Mouse (Mus musculus) spleen, postnatal 14 days (tissue): ENCODE data around the gene Hmmr.

Experiments
- DNase-seq, 2 experiments: peaks; one replicate each; pipeline ENCODE4 v3.0.0; 2021 to 2022; ENCODE audit warnings: low spot score in 2 of 2

The Hmmr gene

DNA sequence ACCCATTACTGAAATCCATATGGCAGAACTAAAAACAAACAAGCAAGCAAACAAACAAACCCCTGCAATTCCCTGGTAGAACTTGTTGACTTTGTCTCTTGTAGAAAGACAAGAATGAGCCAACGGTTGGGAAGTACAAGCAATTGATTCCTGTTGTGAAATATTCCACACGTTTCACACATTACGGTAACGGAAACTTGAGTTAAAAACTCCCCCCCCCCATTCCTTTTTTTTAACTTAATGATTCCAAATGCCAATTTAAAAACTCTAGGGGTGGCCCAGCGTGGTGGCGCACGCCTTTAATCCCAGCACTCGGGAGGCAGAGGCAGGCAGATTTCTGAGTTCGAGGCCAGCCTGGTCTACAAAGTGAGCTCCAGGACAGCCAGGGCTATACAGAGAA, 38.1 kb downstream of the Hmmr start, which contains the start of gene Mat2b:
Gene Mat2b, minus strand, starts transcription at position 101 of the 400 bp plus-strand sequence.
- DNase-seq: no peak

DNA sequence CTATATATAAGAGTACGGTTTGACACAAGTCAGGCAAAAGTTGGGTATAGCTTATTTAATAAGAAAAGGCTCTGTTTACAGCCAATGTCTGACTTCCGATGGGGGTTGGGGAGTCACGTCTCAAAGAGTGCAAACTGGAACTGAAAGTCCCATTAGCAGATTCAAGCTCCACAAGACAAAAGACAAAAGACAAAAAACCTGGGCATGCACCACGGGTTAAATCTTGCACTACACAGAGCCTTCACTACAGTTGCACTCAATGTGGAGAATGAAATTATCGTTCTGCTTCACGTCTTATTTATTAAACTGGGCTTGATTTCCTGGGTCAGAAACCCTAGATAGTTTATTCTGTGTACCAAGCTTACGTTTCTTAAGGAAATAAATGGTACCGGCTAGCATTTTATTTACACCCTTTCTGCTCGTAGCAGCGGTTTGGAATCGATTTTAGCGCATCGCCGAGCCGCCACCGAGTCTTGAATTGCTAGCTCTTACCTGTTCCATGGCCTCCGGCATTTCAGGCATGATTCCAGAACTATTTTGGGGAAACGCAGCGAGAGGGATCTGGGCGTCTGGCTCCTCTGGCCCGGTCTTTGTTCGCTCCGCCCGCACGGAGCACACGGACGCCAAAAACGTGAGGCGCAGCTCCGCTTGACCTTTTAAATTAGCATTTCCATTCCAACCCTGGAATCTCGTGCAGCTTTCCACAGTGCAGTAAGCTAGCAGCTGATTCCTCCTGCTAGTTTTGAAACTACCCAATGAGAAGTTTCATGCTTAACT, 38.7 kb downstream of the Hmmr start:
- peak; percentile 12 to 39 for DNase-seq

DNA sequence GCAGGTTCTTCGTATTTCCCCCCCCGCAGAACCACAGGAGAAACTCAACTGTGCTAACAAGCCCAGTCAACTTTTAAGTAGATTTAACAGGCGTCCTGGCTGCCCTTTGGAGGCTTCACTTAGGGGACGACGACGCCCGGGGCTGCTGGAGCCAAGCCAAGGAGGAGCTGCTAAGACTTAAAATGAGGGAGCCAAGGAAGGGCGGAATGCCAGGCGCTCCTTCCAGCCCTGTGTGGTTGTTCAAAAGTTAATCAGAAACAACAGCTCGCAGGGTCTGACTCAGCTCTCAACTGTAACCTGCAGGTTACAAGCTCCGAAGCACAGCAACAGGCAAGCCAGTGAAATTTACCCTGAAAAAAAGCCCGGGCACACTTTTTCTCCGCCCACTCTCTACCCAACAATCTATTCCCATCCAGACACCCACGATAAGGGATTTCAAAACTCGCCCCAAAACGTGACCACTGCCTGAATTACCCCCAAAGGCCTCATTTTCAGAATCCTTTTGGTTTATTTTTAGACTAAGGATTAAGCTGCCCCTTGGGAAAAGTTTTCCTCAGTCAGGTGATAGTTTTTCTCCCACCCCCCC, 39.8 kb downstream of the Hmmr start:
- peak; percentile 47 to 59 for DNase-seq

DNA sequence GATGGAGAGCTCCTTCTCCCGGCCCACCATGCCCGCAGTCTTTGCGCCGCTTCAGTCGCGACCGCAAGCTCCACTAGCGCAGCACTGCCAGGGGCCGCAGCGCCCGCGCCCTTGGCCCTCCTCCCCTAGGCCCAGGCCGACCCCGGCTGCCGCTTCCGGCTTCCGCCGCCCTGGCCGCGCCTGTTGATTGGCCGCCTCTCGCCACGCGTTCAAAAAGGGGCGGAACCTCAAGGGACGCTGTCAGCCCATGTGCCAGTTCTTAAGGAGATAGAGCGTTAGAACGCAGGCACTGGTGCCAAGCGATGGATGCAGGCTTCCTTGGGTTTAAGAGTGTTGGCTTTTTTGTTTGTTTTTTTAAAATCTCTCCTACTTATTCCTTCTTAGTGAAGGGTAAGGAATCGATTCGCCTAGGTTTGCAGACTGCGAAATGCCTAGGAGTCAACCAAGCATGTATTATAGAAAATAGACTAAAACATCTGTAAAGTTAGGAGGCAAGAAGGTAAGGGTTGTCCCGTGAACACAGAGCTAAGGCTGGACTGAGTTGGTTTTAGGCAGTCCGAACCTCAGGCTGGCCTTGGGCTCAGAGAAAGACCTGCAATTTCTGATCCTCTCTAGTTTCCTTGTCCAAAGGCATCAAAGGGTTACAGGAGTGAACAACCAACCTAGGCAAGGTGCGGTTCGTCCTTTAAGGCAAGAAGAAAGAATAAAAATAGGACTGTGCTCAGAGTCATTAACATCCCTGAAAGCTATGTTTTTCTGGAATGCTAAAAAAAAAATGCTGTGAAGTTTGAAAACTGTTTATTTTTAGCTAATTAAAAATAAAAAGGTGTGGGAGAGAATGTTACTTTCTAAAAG, 40.5 kb downstream of the Hmmr start:
- peak; percentile 90 to 92 for DNase-seq

DNA sequence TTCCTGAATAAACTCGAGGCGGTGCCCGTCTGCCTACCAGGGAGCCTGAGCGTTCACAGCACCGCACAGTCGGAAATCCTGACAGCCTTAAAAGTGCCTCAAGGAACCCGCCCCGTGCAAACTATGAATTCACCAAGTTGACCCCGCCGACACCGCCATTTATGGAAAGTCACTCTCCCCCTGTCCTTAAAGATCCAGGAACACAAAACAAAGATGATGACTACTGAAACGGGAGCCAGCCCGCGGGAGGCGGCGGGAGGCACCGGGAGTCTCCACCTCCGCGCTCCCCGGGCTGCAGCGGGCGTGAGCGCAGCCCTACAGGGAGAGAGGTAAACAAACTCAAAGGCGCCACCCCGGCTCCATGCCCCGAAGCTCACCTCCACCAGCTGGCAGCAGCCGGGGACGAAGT, 41.1 kb downstream of the Hmmr start:
- DNase-seq: peak in 1 of 2 experiments; percentile 15

DNA sequence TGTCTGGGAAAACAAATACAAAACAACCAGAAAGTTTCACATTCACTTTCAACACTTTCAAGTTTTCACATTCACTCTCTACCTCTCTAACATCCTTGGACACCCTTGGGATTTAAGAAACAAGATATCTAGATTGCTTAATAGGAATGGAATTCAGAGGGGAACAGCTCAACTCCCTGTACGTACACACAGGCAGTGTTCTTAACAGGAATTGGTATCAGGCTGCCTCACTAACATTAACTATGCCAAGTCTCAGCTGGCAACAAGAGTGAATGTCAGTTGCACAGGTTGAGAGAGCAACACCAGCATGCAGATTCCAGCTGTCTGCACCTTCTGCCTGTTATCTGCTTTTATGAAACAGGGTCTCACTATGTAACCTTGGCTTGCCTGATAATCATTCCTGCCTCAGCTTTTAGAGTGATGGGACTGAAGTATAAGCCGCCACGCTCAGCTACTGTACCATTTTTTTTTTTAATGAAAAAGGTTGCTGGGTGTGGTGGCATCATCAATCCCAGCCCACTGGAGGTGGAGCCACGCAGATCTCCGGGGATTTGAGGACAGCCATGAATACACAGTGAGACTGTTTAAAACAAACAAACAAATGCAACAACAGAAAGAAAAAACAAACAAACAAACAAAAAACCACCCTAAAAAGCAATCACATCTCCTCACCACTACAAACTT, 42.6 kb downstream of the Hmmr start:
- DNase-seq: no peak

DNA sequence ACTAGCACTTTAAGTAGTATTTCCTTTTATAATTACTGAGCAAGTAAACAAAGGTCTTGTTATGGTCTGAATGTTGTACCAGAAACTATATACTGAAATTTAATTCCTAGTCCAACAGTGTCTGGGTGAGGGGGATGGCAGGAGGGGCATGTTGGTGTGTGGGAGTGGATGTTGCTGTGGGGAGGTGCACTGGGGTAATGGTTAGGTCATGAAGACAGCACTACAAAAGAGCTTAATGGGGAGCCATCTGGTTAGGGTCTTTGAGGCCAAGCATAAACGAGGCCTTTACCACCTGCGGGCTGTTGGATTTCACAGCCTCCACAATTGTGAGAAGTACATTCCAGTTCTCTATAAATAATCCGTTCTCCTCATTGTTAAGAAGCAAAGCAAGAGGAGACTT, 49.9 kb downstream of the Hmmr start:
- no peak for DNase-seq

DNA sequence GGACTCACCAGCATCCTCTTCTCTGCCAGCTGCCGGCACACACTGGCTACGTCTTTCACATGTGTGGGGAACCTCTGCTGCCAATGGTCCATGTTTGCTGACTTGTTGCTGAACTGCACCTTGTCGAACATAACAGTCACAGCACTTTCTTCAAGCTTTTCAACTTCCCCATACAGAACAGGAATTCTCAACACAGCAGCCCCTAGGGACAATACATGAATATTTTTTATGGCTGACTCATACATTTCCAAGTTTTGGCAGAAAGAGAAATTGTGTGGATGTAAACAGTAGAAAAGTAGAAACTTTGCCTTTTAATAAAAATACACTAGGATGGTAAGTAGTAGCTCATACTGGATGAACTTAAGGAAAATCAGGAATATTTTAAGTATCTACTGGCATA, 50.8 kb downstream of the Hmmr start:
- DNase-seq: no peak

DNA sequence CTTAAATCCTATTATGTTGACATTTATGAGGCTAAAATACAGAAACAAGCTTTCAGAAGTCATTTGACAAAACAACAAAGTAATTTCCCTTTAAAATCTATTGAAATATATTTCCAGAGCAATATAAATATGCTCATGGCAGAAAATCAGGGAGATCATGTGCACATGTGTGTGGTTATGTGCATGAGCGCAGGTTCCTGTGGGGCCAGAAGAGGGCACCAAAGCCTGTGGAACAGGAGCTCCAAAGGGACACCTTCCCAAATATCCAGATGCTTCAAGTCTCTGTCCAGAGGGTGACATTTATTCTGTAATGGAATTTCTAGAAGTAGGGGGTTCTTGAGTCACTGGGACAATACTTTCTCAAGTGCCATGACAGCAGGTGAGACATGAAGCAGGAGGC, 56.1 kb downstream of the Hmmr start:
- DNase-seq: no peak

DNA sequence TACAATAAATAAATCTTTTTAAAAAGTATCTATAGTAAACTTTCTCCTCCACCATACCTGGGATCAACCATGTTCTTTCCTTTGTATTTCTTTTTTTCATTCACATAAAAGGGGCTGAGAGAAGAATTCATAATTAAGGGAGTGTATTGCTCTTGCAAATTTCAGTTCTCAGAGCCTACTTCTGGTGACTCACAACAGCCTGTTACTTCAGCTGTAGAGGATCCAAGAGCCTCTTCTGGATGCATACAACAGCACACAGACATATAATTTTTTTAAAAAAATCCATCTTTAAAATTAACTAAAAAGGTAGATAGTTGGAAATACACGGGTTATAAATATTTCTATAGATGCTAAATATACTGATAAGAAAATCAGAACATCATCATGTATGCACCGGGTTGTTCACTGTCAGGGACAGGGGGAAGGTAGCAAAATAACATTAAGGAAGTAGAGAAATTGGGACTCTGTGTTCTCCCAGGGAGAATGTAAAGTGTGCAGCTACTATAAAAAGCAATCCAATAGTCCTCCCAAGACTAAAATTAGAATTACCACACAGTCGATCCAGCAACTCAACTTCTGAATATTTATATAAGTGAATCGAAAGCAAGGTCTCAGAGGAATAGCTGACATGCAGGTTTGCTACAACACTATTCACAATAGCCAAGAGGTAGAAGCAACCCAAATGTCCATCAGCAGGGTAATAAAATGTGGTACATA, 58.0 kb downstream of the Hmmr start:
- DNase-seq: no peak
